Mouse (Mus musculus): ENCODE measurements around the gene Farsa. TPM values are rescaled to one million over a fixed set of nuclear protein-coding genes. Genes with fewer than 3 reads are reported as not detected.

The Farsa gene
- total and polyA plus RNA-seq, 2 experiments = 11.0 to 32.4 TPM

DNA sequence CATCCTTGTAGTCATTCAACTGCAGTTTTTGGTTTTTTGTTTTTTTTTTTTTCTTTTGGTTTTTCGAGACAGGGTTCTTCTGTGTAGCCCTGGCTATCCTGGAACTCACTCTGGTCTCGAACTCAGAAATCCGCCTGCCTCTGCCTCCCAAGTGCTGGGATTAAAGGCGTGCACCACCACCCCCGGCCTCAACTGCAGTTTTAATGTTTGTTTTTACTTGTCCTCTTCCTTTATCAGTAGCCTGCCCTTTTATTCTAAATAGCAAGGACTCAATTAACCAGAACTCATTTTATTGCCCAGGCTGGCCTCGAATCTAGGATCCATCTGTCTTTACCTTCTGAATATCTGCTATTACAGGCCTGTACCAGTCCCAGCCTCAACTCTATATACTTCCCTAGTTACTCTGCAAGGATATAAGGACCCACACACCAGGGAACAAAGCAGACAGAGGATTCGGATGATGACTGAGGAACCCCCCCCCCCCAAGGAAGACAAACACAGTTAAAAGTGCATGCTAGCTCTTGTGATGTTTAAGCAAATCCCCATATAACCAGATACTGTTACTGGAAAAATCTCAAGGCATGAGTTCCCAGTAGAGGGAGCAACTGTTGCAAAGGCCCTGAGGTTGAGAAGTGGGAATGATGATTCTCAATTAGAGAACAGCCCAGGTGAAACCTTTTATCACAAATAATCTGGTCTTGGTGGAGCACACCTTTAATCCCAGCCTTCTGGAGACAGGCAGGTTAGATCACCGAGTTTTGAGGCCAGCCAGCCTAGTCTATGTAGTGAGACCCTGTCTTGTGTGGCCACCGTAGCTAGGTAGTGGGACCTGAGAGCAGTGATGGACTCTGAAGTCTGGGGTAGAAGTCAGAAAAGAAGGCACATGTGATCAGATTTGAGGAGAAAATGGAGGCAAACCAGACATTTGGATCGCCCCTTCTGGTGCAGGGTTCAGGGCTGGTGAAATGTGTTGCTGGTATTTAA, 23.7 kb upstream of the Farsa start:
- Histone ChIP-seq H3K27me3 (ENCODE audit: control insufficient read depth, insufficient read depth, low read length) (no peaks in the 10 kb centered on the region), H3K27ac (replicated peaks; ENCODE audit: insufficient read depth, low read depth, low read length) (no peak overlapping the region), H3K36me3 (ENCODE audit: control insufficient read depth, insufficient read depth, low read length) (peaks cover 18% of the 10 kb centered on the region; the same call in 1 of the 2 replicates), H3K9ac (ENCODE audit: low read depth, low read length) (peak overlapping the region; percentile 98), H3K4me3 (ENCODE audit: insufficient read depth, low read depth, low read length) (peak overlapping the region; percentile 68), H3K4me1 (ENCODE audit: control insufficient read depth, insufficient read depth, low read length) (peaks cover 6% of the 10 kb centered on the region; the same call in 1 of the 2 replicates), H3K79me2 (ENCODE audit: control insufficient read depth, insufficient read depth, low read length) (peaks cover 5% of the 10 kb centered on the region; the same call in 1 of the 2 replicates)
- WGBS = 38% methylated on average over 10 of the region's 10 CpGs
- TF ChIP-seq POLR2A (IDR thresholded peaks at IDR 0.05; ENCODE audit: extremely low read depth, insufficient read depth, low read length) = no peak
- no peak for TF ChIP-seq CTCF (IDR thresholded peaks at IDR 0.05; ENCODE audit: low read depth, low read length)
- DNase-seq (ENCODE audit: extremely low read depth, low read depth, low spot score) = no peak

DNA sequence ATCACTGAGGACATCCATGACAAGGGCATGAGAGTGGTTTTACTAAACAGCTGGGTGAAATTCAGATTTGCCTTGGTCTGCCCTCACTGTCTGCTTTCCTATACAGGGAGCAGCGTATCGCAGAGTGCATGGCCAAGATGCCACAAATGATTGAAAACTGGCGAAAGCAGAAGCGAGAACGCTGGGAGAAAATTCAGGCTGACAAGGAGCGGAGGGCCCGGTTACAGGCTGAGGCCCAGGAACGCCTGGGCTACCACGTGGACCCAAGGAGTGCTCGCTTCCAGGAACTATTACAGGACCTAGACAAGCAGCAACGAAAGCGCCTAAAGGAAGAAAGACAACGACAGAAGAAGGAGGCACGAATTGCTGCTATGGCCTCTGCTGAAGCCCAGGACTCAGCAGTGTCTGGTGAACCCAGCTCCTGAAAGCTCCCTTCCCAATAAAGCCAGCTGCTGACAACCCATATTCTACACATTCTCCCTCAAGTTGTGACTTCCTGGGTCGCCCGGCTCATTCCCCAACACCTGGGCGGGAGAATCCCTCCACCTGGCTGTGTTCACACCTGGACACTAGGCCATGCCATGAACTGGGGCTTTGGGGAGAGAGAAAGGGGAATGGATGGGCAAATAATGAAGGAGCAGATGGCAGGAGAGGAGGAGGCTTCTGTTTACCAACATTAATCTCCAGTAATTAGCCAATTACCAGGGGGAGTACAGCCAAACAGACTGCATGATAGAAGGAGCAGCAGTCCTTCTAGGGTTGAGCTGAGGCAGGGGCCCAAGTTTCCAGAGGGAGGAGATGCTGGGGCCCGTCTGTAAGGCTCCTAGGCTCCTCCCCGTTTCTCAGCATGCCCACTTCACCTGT, 22.6 kb upstream of the Farsa start:
- no peaks in the 10 kb centered on the region for H3K27me3 ChIP-seq (ENCODE audit: control insufficient read depth, insufficient read depth, low read length)
- H3K4me3 ChIP-seq (ENCODE audit: insufficient read depth, low read depth, low read length) = no peak overlapping the region
- no peak for DNase-seq (ENCODE audit: extremely low read depth, low read depth, low spot score)
- no peak overlapping the region for H3K27ac ChIP-seq (replicated peaks; ENCODE audit: insufficient read depth, low read depth, low read length)
- peaks cover 19% of the 10 kb centered on the region; the same call in 1 of the 2 replicates for H3K36me3 ChIP-seq (ENCODE audit: control insufficient read depth, insufficient read depth, low read length)
- TF ChIP-seq CTCF (IDR thresholded peaks at IDR 0.05; ENCODE audit: low read depth, low read length) = no peak
- no peak for TF ChIP-seq POLR2A (IDR thresholded peaks at IDR 0.05; ENCODE audit: extremely low read depth, insufficient read depth, low read length)
- WGBS = 86% methylated on average over 19 of the region's 19 CpGs
- H3K79me2 ChIP-seq (ENCODE audit: control insufficient read depth, insufficient read depth, low read length) = peaks cover 3% of the 10 kb centered on the region; the same call in 1 of the 2 replicates
- H3K9ac ChIP-seq (ENCODE audit: low read depth, low read length) = no peak overlapping the region
- H3K4me1 ChIP-seq (ENCODE audit: control insufficient read depth, insufficient read depth, low read length) = peaks cover 6% of the 10 kb centered on the region; the same call in 1 of the 2 replicates

GRCm38 (mm10) chr8:84834866-84835855, 21.6 kb upstream of the Farsa start:
- Histone ChIP-seq H3K27me3 (ENCODE audit: control insufficient read depth, insufficient read depth, low read length) (no peaks in the 10 kb centered on the region), H3K9ac (ENCODE audit: low read depth, low read length) (no peak overlapping the region), H3K4me1 (ENCODE audit: control insufficient read depth, insufficient read depth, low read length) (peaks cover 6% of the 10 kb centered on the region; the same call in 1 of the 2 replicates), H3K79me2 (ENCODE audit: control insufficient read depth, insufficient read depth, low read length) (peaks cover 3% of the 10 kb centered on the region; the same call in 1 of the 2 replicates), H3K4me3 (ENCODE audit: insufficient read depth, low read depth, low read length) (no peak overlapping the region), H3K36me3 (ENCODE audit: control insufficient read depth, insufficient read depth, low read length) (peaks cover 19% of the 10 kb centered on the region; the same call in 1 of the 2 replicates), H3K27ac (replicated peaks; ENCODE audit: insufficient read depth, low read depth, low read length) (no peak overlapping the region)
- no peak for DNase-seq (ENCODE audit: extremely low read depth, low read depth, low spot score)
- TF ChIP-seq CTCF (IDR thresholded peaks at IDR 0.05; ENCODE audit: low read depth, low read length) = no peak
- no peak for TF ChIP-seq POLR2A (IDR thresholded peaks at IDR 0.05; ENCODE audit: extremely low read depth, insufficient read depth, low read length)
- 78% methylated on average over 10 of the region's 10 CpGs for whole genome bisulfite sequencing

DNA sequence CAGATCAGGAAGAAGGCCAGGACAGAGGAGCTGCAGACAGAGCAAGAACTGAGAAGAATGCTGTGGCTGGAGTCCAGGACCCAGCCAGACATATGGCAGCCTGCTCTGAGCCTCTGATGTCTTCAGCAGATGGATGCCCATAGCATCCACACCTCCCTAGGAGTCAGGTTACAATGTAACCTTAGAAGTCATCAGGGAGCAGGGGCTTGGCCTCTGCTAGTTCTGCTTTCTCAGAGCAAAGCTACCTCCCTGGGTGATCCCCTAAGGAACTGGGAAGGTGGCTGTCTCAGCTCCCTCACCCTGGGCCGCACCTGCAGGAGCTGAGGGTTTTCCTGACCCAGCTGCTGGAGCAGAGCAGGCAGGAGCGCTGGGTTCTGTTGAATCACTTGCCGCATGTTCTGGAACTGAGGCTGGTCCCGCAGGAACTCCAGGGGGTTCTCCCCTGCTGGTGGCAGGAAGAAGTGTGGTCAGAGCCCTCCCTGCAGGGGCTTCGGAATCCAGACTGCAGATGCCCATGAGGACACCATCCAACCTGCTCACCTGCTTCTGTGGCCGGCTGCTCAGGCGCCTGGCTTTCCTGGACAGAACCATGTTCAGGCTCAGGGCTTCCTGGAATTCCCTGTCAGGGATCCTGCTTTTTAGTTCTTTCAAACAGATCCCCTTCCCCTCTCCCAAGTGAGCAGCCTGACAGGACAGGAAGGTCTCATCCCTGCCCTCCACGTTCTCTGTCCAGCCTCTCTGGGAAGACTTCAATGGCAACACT, 19.5 kb upstream of the Farsa start:
- Histone ChIP-seq H3K27ac (replicated peaks; ENCODE audit: insufficient read depth, low read depth, low read length) (no peak overlapping the region), H3K4me1 (ENCODE audit: control insufficient read depth, insufficient read depth, low read length) (peaks cover 5% of the 10 kb centered on the region; the same call in 1 of the 2 replicates), H3K9ac (ENCODE audit: low read depth, low read length) (no peak overlapping the region), H3K36me3 (ENCODE audit: control insufficient read depth, insufficient read depth, low read length) (peaks cover 25% of the 10 kb centered on the region; the same call in 1 of the 2 replicates), H3K4me3 (ENCODE audit: insufficient read depth, low read depth, low read length) (no peak overlapping the region), H3K79me2 (ENCODE audit: control insufficient read depth, insufficient read depth, low read length) (peaks cover under 1% of the 10 kb centered on the region; the same call in 1 of the 2 replicates), H3K27me3 (ENCODE audit: control insufficient read depth, insufficient read depth, low read length) (no peaks in the 10 kb centered on the region)
- TF ChIP-seq CTCF (IDR thresholded peaks at IDR 0.05; ENCODE audit: low read depth, low read length) = no peak
- no peak for TF ChIP-seq POLR2A (IDR thresholded peaks at IDR 0.05; ENCODE audit: extremely low read depth, insufficient read depth, low read length)
- 91% methylated on average over 8 of the region's 8 CpGs for WGBS
- DNase-seq (ENCODE audit: extremely low read depth, low read depth, low spot score) = no peak

Measured in liver, adult 2 months (tissue).